Mouse (Mus musculus): ENCODE data around the gene Coro1c.

Gene Coro1c

GRCm38 (mm10) chr5:113854494-113854893, 54.1 kb downstream of the Coro1c start:
- peak; percentile 81 for DNase-seq

DNA sequence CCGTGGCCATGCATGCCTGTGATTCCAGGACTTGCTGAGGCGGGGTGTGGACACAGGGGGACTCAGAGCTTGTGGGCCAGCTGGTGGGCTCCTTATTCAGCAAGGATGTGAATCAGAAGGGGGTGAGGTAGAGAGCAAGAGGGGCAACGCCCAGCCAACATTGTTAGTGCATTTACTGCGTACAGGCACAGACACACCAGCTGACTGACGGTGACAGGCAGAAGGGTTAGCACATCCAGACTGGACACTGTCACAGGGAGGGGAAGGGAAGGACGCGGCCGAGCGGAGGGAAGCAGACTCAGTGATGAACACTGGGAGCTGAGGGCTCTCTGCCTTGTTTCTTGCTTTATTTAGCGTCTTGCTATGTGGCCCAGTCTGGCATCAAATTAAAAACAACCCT, 55.0 kb downstream of the Coro1c start:
- no peak for DNase-seq

- no peak for DNase-seq
Observed at GRCm38 (mm10) chr5:113852463-113852862, 56.1 kb downstream of the Coro1c start.

DNA sequence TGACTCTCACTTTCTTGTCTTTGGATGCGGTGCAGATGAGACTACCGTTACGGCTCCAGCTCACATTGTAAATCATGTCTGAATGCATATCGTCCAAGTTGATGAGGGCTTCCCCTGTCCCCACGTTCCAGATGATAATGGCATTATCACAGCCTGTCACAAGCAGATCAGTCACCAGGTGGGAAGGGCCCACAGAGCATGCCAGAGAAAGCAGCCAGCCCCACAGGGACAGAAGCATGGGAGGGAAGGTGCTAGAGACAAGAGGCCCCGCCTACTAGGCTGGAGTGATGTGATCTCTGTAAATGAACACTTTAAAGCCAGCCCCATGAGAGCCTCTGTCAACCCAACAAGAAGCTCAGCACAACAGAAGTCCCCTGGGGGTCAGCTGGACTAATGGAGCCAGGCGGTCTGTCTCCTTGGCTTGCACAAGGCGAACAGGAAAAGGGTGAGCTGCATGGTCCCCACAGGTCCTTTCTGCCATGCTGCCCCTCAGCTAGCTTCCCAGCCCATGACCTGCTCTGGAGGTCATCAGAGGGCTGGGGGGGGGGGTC, 57.8 kb downstream of the Coro1c start:
- DNase-seq, result no peak

- no peak for DNase-seq
Observed at GRCm38 (mm10) chr5:113847636-113848035, 60.9 kb downstream of the Coro1c start.

DNA sequence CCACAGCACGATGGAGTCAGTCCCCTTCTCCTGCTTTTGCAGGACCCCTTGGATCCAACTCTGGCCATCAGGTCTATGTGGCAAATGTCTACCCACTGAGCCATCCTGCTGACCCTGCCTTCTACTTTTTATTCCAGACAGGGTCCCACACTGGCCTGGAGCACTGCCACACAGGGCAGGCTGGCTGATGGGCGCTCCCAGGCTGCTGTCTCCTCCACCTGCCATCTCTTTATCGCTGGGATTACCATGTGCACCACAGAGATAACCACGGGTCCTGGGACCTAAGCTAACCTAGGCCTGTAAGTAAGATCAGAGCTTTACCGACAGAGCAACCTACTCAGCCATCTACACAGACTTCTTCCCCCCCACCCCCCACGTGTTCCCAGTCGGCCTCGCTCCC, 61.9 kb downstream of the Coro1c start:
- DNase-seq, result no peak

GRCm38 (mm10) chr5:113845627-113846026, 62.9 kb downstream of the Coro1c start:
- DNase-seq, result no peak

- peak; percentile 69 for DNase-seq
Observed at GRCm38 (mm10) chr5:113844721-113845120, 63.8 kb downstream of the Coro1c start.

DNA sequence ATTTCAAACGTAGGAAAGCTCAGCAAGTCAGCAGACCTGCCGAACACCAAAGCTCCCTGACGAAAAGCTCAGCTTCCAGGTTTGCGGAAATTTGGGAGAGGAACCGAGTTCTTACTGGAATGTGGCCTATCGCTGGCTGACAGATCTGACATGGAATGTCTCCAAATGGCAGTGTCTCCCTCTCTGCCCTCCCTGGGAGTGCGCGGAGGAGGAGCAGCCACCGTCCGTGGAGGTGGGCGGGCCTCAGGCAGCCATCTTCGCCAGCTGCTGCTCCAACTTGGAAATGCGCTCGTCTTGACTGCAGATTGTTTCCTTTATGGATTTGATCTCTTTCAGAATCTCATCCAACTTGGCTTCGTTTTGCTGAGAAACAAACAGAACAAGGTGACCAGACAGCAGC, 64.5 kb downstream of the Coro1c start:
- no peak for DNase-seq

GRCm38 (mm10) chr5:113842906-113843305, 65.7 kb downstream of the Coro1c start:
- no peak for DNase-seq

DNA sequence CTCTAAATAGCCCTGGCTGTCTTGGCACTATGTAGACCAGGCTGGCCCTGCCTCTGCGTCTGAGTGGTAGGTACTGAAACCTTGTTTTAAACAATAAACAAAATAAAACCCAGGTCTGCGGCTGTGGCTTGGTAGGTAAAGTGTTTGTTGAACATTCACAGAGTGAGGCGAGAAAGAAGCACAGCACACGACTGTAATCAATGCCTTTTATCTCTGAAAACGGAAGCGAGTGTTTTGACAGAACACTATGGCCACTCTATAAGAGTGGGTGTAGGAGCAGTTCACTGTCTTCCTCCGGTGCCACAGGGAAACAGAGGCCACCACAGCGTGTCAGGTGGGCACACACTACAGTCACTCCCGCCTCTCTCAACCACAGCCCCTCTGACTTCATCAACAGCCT, 66.3 kb downstream of the Coro1c start:
- no peak for DNase-seq

- no peak for DNase-seq
Observed at GRCm38 (mm10) chr5:113841243-113842225, 67.0 kb downstream of the Coro1c start.

DNA sequence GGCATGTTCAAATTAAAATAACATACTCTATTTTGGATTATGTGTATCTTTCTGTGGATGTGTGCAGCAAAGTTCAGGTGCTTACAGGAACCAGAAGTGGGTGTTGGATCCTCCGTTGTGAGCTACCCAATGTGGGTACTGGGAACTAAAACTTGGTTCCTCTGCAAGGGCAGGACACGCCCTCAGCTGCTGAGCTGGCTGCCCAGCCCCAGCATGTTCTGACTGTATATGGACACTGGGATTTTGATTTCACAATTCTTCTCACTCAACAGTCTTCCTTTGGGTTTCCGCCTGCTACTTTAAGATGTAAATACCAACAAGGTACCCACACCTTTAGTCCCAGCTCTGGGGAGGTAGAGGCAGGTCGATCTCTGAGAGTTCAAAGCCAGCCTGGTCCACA, 68.1 kb downstream of the Coro1c start:
- no peak for DNase-seq

GRCm38 (mm10) chr5:113836961-113837360, 71.6 kb downstream of the Coro1c start:
- DNase-seq, result no peak

DNA sequence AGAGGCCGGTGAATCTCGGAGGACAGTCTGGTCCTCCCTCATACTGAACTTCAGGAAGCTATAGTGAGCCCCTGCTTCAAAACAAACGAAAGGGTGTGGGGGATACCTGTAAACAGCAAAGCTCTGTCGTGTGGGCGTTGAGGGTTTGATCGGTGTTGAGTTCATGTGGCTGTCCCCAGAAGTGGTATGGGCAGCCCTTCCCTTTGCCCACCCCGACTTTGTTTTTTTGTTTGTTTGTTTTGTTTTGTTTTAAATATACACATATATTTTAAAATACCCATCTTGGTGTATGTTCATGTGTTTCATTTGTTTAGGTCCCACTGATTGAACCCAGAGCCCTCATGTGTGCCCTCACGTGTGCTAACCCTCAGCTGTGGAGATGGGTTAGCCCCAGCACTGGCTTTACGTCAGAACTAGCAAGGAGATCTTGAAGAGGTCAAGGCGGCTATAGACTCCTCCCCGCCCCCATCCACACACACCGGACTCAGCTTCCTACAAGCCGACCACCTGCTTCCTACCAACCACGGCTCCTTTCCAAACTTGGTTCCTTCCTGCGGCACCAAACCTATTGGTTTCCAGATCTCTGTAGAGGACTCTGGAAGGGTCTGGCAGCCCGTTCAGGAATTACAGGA, 75.1 kb downstream of the Coro1c start:
- DNase-seq, result no peak

GRCm38 (mm10) chr5:113832490-113832901, 76.1 kb downstream of the Coro1c start, which contains the start of gene Selplg:
Gene Selplg (minus strand): TSS chr5:113832644.
- DNase-seq, result no peak

GRCm38 (mm10) chr5:113831741-113832140, 76.8 kb downstream of the Coro1c start:
- DNase-seq, result no peak

- DNase-seq, result no peak
Observed at GRCm38 (mm10) chr5:113830796-113831195, 77.8 kb downstream of the Coro1c start.

DNA sequence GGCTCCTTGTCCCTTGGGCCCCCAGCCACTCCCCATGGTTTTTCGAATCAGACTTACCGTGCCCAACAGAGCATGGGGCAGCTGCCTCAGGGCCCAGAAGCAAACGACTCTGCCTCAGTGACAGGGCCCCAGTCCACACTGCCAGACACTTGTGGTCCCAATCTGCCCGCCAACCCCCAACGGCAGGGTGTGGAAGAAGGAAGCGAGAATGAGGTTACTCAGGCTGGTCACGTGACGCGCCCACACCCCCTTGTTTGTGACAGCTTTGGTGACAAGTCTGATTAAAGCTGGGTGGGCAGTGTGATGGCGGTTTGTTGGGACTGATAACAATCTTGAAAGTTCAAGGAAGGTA, 78.3 kb downstream of the Coro1c start:
- no peak for DNase-seq

GRCm38 (mm10) chr5:113829566-113830291, 78.8 kb downstream of the Coro1c start:
- DNase-seq, result no peak

- no peak for DNase-seq
Observed at GRCm38 (mm10) chr5:113828481-113828880, 80.1 kb downstream of the Coro1c start.

DNA sequence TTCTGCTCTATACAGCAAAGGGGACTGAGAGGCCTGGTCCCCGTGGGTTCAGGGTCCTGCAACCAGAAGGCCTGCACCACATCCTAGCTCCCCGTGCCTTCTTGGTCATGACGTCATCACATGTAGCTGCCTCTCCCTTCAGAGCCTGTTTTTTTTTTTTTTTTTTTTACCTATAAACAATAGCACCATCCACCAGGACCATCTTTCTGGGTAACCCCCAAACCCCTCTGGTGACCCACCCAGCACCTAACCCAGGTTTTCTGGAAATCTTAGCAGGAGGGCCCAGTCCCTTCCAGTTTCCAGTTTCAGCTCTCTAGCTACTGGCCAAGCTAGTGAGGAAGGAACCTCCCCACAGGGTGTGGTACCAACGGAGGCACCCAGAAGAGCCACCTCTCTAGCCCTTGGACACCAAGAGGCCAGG, 80.6 kb downstream of the Coro1c start:
- DNase-seq, result no peak

DNA sequence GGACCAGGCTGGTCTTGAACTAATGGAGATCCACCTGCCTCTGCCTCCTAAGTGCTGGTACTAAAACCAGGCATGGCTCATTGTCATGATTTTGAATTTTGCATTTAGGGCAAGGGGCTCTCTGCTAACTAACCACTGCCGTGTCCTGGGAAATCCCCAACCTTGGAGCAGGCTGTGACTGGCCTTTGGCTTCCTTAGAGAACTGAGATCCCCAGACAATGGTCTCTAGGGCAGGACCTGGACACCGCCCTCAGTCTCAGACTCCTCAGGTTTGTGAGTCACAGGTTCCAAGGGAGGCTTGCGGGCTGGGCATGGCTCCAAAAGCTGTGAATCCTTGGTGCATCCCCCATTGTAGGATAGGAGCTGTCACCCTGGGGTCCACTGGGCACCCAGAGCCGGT, 81.9 kb downstream of the Coro1c start:
- DNase-seq, result no peak

Measured in embryo, embryonic 11 days (tissue).